Mouse (Mus musculus) heart, adult 9 months (tissue): ENCODE measurements around the gene Ptprn2.

Source experiments
- DNase-seq, 2 experiments: peaks; one replicate each; pipeline ENCODE4 v3.0.0; 2022; ENCODE audit warnings: low spot score in 2 of 2

Gene Ptprn2

GRCm38 (mm10) chr12:117160211-117160891 is 674.8 kb downstream of the Ptprn2 start:
- DNase-seq: no peak

- DNase-seq: no peak
These were observed 676.7 kb downstream of the Ptprn2 start for GRCm38 (mm10) chr12:117162180-117162579.

- DNase-seq: no peak
These were observed 678.3 kb downstream of the Ptprn2 start for GRCm38 (mm10) chr12:117163789-117164188.

- DNase-seq: no peak
These were observed 680.7 kb downstream of the Ptprn2 start for GRCm38 (mm10) chr12:117166266-117166665.

- DNase-seq: no peak
These were observed 684.1 kb downstream of the Ptprn2 start for GRCm38 (mm10) chr12:117169670-117170069.

GRCm38 (mm10) chr12:117172529-117172884 is 687.0 kb downstream of the Ptprn2 start:
- DNase-seq: no peak

GRCm38 (mm10) chr12:117172885-117173529 is 687.5 kb downstream of the Ptprn2 start:
- no peak for DNase-seq

GRCm38 (mm10) chr12:117174189-117174588 is 688.7 kb downstream of the Ptprn2 start:
- DNase-seq: no peak

- no peak for DNase-seq
These were observed 689.7 kb downstream of the Ptprn2 start for GRCm38 (mm10) chr12:117175072-117175681.

- DNase-seq: no peak
These were observed 690.8 kb downstream of the Ptprn2 start for GRCm38 (mm10) chr12:117176259-117176823.

- no peak for DNase-seq
These were observed 701.6 kb downstream of the Ptprn2 start for GRCm38 (mm10) chr12:117187167-117187566.

GRCm38 (mm10) chr12:117192001-117192400 is 706.5 kb downstream of the Ptprn2 start:
- DNase-seq: no peak

GRCm38 (mm10) chr12:117196721-117197425 is 711.4 kb downstream of the Ptprn2 start:
- DNase-seq: no peak

GRCm38 (mm10) chr12:117198093-117198492 is 712.6 kb downstream of the Ptprn2 start:
- no peak for DNase-seq

- peak; percentile 83 to 85 for DNase-seq
These were observed 714.6 kb downstream of the Ptprn2 start for GRCm38 (mm10) chr12:117200117-117200516.

GRCm38 (mm10) chr12:117200590-117200989 is 715.1 kb downstream of the Ptprn2 start:
- peak; percentile 28 to 33 for DNase-seq

- DNase-seq: no peak
These were observed 718.0 kb downstream of the Ptprn2 start for GRCm38 (mm10) chr12:117203506-117203905.

- no peak for DNase-seq
These were observed 719.4 kb downstream of the Ptprn2 start for GRCm38 (mm10) chr12:117204905-117205304.

GRCm38 (mm10) chr12:117207421-117208120 is 722.1 kb downstream of the Ptprn2 start:
- DNase-seq: no peak

- no peak for DNase-seq
These were observed 724.9 kb downstream of the Ptprn2 start for GRCm38 (mm10) chr12:117210467-117210866.

- DNase-seq: no peak
These were observed 728.0 kb downstream of the Ptprn2 start for GRCm38 (mm10) chr12:117213531-117213930.
